Mouse (Mus musculus) mature B cell (primary cell): ENCODE data around the gene Peli2.

Experiments
- in situ Hi-C: fragments of 300-500 bp; cut with MboI; formaldehyde crosslinking; loops from 2 replicates; pipeline ENCODE4 v1.14.3; 2019

The Peli2 gene

DNA sequence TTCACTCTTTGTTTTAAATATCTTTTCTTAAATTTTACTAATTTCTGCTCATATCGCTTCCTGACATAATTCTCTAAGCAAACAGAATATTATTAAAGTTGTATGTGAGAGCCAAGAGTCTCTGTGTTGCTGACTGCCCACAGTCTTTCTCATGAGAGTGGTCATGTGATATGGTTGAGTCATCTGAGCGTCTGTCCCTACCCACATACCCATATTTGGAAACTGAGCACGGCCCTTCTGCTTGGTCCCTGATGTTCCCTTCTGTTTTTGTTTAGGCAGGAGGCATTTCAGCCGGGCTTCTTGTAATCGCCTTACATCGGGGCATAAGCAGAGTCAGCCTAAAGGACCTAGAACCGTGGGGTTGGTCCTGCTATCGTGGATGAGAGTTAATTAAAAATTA, 68.7 kb downstream of the Peli2 start:
- in situ Hi-C loops = no loop called here

GRCm38 (mm10) chr14:48190946-48191345, 70.3 kb downstream of the Peli2 start:
- in situ Hi-C loops = no loop called here

DNA sequence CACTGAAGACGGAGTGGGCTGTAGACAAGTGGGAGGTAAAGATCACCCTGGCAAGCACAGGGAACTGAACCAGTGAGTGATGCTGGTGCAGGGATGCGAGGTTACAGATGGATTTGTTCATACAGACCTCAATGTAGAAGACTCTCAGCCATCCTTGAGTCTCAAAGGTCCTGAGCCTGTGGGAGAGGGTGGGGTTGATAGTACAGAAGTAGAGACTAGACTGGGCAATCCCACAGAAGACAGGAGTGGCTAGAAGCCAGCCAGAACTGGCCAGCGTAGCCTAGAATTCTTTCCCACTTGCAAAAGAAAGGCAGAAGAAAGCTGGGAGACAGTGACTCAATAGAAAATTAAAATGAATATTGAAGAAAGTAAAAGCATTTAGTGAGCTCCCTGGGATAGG, 71.3 kb downstream of the Peli2 start:
- in situ Hi-C loops = no loop called here

- in situ Hi-C loops = no loop called here
These were observed 76.2 kb downstream of the Peli2 start for GRCm38 (mm10) chr14:48196804-48197203.

- in situ Hi-C loops = no loop called here
These were observed 76.7 kb downstream of the Peli2 start for GRCm38 (mm10) chr14:48197287-48197686.

- in situ Hi-C loops = no loop called here
These were observed 77.7 kb downstream of the Peli2 start for GRCm38 (mm10) chr14:48198190-48198954.

DNA sequence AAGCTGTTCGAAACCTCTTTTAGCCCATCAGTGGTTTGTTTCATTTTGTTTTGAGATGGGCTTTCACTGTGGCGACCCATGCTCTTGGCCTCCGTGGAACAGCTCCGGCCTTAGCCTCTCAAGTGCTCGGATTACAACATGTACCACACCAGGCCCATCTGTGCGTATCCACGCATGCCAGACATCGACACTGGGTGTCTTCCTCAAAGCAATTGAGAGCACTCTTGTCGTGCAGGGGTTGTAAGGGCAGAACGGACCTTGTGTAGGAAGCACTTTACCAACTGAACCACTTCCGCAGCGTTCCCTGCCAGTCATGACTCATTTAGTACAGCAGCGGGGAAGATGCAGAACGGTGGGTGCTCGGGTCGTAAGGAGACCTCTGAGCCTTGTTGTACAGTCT, 78.3 kb downstream of the Peli2 start:
- in situ Hi-C loops = no loop called here

GRCm38 (mm10) chr14:48199506-48199905, 78.9 kb downstream of the Peli2 start:
- in situ Hi-C loops = no loop called here

- in situ Hi-C loops = no loop called here
These were observed 79.7 kb downstream of the Peli2 start for GRCm38 (mm10) chr14:48200291-48200690.

DNA sequence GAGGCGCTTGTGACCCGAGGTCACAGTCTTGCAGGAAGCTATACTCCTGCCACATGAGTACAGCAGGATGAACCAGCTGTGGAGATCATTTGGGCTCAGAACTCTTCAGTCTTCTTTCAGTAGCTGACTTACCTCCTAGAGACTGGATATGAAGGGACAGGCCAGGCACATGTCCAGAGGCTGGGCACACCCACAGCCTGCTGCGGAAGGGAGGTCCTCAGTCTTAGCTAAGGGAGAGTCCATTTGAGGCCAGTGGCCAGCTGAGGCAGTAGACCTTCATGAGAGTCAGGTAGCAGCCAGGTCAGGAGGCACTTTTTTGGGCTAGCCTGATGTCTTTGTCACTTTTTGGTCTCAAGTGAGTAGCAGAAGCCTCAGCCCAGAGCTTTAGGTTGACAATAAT, 80.2 kb downstream of the Peli2 start:
- in situ Hi-C loops = no loop called here

GRCm38 (mm10) chr14:48201403-48201802, 80.8 kb downstream of the Peli2 start:
- in situ Hi-C loops = no loop called here

DNA sequence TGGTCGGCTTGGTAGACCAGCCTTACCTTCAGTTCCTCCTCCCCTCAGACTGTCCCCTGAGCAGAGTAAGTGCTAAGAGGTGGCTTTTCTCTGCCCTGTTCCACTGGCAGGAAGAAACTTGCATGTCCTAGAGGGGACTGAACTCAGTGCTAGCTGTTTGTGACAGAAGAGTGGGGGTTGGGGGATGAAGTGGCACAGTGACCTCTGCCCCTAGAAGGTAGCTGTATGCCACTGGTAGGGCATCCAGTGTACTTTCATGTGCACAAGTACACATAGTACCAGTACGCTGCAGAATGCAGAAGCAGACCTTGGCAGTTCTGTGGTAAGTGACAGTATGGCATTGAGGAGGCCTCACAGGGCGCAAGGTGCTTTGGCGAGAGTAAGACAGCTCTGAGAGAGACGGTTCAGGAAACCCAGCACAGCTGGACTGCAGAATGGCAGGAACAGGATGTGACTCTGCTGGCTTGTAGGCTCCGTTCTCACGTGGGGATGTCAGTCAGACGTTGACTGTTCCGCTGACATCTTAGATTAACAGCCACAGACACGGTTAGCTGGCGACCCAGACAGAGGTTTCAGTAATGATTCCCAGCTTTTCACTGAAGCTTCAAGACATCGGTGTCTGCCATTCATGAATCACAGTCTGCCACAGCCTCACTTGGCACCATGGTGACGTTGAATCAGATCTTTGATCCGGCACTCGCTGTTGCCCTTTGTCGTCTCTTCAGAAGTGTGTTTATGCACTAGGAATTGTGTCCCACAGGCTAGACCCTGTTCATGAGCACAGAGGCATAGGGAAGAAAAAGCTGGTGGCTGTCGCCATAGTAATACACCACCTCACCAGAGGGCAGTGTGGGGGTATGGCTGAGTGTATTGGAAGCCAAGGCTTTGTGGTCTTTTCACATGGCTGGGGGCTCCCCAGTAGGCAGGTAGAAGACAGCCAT, 81.7 kb downstream of the Peli2 start:
- in situ Hi-C loops = no loop called here

DNA sequence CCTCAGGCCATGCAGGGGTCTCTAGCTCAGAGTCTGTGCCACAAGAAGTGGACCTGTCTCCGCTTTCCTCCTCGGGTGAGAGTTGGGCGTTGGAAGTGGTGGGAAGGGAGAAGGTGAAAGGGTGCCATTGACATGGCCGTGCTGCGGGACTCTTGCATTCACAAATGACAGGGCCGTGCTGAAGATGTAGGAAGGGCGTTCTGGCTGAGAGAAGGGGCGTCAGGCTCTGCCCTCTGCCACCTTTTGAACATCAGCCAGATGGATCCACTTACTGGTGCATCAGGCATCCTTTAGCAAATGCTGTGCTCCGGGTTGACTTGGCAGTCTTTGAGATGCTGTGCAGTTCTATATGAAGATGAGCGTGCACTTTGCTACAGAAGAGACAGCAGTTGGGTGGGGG, 84.4 kb downstream of the Peli2 start:
- in situ Hi-C loops = no loop called here

DNA sequence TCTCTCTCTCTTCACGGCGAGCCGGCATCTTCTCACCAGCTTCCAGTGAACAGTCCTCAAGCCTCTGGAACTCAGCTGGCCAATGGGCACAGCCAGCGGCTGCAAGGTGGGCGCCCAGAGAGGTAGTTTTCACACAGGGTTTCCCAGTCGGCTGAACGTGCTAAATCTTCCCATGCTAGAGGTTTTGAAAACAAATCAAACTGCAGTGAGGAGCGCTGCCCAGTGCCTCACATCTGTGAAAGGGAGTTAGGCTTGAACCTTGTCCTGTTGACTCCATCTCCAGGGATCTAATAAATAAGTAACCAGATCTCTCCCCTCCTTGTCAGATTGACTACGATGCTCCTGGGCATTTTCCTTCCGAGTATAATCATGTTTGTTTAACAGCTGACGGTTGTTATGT, 85.0 kb downstream of the Peli2 start:
- in situ Hi-C loops = no loop called here

DNA sequence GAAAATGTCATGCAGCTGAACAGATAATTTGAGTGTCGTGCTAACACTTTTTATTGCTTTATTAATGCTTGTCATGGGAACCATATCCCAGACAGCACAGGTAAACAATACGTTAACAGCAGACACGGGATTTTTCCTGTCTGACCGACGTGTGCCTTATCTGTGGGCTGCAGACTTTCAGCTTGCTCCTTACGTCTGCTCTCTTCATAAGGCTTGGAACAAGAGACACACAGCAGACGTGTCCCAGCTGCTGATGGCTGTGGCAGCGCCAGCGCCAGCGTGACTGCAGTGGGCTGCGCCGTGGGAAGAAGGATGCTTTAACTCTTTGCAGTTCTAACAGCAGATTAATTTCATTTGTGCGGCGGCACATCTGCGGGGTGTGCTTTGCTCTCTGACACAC, 86.5 kb downstream of the Peli2 start:
- in situ Hi-C loops = no loop called here

DNA sequence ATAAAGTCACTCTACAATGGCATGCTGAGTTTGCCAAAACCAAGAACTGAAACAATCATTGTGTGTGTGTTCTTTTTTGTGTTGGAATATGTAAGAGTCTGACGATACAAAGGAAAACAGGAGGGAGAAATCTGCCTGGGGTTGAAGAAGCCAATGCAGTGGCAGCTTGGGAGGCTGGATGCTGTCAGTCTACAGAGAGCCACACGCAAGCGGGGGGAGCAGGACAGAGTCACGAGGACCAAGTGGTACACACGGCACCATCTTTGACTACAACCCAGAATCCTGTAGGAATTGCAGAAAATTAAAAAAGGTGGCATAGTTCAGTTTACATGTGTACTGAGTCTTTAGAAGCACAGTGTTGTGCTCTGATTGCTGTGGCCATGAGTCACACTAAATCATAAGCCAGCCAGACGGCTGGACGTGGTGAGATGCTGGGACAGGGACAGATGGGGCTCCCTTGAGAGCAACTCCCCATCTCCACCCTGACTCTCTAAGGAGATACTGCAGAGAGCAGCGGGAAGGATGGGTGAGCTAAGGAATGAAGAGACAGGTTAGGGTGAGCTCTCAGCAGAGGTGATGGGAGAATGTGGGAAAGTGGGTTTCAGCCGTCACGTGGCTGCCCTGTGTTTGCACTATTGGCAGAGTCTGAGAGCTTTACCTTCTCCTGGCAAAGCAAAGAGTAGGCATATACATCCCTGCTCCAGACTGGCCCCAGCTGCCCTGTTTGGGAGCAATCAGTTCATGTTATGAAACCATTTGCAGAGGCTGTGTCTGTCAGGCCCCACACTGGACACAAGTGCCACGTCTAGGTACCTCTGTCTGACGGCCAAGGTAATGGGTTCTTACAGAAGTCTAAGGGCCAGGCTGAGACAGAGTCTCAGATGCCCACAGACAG, 87.4 kb downstream of the Peli2 start:
- in situ Hi-C loops = no loop called here

DNA sequence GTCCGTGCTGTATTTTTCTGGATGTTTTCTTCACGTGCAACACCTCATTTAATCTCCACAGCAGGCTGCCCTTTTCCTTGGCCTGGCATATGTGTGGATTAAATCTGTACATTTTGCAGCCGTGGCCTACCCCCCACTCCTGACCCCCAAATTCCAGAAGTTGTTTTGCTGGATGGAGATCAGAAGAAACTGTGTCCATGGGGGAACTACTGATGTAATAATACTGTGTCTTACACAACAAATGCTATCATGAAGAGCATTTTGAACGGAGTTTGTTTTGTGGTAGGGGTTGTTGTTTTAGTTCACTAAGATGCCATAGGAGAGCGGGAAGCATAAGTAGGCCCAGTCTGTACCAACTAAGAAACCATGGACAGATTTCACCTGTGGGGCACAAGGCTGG, 88.8 kb downstream of the Peli2 start:
- in situ Hi-C loops = no loop called here

- in situ Hi-C loops = no loop called here
These were observed 89.5 kb downstream of the Peli2 start for GRCm38 (mm10) chr14:48210089-48210488.

DNA sequence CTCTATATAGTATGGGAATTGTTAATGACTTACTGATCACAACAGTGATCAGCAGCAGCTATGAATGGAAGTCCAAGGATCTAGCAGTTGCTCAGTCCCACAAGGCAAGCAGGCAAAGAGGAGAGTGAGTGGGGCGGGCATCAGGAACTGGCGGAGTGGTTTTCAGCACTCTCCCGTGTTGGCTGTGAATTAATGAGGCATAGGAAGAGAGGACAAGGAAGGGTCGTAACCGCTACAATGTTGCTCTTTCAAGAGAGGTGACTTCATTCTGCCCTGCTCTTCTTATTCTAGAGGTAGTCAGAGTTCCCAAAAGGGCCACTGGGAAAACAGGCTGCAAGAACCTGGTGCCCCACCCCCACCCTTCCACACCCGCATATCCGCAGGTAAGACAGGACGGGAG, 90.9 kb downstream of the Peli2 start:
- in situ Hi-C loops = no loop called here

DNA sequence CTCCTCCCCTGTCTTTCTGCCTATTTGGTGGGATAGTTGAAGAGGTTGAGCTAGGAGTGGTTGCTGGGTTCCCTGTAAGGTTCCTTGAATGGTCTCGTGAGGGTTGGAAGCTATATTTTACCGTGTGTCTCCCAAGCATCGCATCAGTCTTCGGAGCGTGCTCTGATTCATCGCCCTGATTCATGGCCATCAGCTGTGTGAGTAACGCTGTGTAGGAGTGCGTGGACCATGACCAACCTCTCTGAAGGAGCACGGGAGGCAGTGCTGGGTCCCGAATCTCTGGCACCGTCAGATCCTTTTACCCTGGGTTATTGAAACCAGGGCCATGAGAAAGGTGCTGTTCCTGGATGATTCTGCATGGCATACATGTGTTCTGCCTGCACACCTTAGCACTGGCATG, 92.2 kb downstream of the Peli2 start:
- in situ Hi-C loops = no loop called here

GRCm38 (mm10) chr14:48213593-48213992, 93.0 kb downstream of the Peli2 start:
- in situ Hi-C loops = no loop called here

- in situ Hi-C loops = no loop called here
These were observed 101.4 kb downstream of the Peli2 start for GRCm38 (mm10) chr14:48222051-48222450.
